Mouse (Mus musculus): ENCODE data around the gene Gbx1. TPM values are rescaled to one million over a fixed set of nuclear protein-coding genes. Genes with fewer than 3 reads are reported as not detected.

Gene Gbx1
- total and polyA plus RNA-seq, 2 experiments from 2014 or later = 4.1 to 6.5 TPM

DNA sequence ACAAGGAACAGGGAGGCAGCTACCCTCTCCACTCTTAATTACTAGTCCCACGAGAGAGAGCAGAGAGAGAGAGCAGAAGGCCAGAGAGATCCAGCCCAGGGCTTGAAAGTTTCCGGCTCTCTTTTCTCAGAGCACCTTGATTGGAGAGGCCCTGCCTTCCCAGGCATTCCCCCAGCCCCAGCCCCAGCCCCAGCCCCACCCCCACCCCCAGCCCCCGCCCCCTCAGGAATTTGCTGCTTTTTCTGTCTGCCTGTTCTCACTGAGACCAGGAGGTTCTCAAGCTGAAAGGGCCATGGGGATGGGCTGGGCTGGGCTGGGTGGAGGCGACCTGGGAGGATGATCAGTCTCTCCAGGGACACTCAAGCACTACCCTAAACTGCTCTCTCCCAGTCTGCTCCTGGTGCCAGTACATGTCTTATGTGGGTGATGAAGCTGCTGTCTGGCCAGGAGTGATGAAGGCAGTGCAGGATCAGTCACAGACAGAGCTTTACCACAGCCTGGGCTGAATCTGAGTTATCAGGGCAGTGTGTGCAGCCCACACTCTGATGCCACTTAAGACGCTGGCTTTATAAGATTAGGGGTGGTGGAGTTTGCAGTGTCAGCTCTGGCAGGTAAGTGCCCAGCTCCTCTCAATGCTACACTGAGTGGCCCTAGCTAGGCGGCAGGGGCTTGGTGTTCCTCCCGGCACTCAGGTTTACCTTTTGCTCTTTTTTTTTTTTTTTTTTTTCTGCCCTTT lies 54.0 kb downstream of the Gbx1 start:
- Histone ChIP-seq H3K27me3 (ENCODE audit: insufficient read depth, low read length) (no peaks in the 10 kb centered on the region), H3K27ac (no peak overlapping the region), H3K9me3 (ENCODE audit: low read length) (no peaks in the 10 kb centered on the region), H3K4me3 (ENCODE audit: low read length) (no peak overlapping the region), H3K4me2 (ENCODE audit: low read depth, low read length) (no peak overlapping the region), H3K4me1 (ENCODE audit: insufficient read depth, low read length) (peaks cover 15% of the 10 kb centered on the region), H3K9ac (replicated peaks; ENCODE audit: low read length) (no peak overlapping the region), H3K36me3 (ENCODE audit: insufficient read depth, low read length) (peaks cover 12% of the 10 kb centered on the region)
- no peak for ATAC-seq
- WGBS = 59% methylated on average over 6 of the region's 7 CpGs
- no peak for DNase-seq (ENCODE audit: low spot score)
- no peak for TF ChIP-seq CTCF (IDR thresholded peaks at IDR 0.05; ENCODE audit: low read depth)

GRCm38 (mm10) chr5:24470600-24470999 lies 56.4 kb downstream of the Gbx1 start:
- peak; percentile 92 for DNase-seq (ENCODE audit: low spot score)
- WGBS = 8% methylated on average over 5 of the region's 5 CpGs
- no peak overlapping the region for H3K4me2 ChIP-seq (ENCODE audit: low read depth, low read length)
- TF ChIP-seq CTCF (IDR thresholded peaks at IDR 0.05; ENCODE audit: low read depth) = peak; percentile 97
- H3K9me3 ChIP-seq (ENCODE audit: low read length) = no peaks in the 10 kb centered on the region
- H3K4me3 ChIP-seq (ENCODE audit: low read length) = no peak overlapping the region
- H3K36me3 ChIP-seq (ENCODE audit: insufficient read depth, low read length) = no peaks in the 10 kb centered on the region
- peak; percentile 77 for ATAC-seq
- H3K27me3 ChIP-seq (ENCODE audit: insufficient read depth, low read length) = no peaks in the 10 kb centered on the region
- peaks cover 15% of the 10 kb centered on the region for H3K4me1 ChIP-seq (ENCODE audit: insufficient read depth, low read length)
- H3K9ac ChIP-seq (replicated peaks; ENCODE audit: low read length) = no peak overlapping the region
- no peak overlapping the region for H3K27ac ChIP-seq

DNA sequence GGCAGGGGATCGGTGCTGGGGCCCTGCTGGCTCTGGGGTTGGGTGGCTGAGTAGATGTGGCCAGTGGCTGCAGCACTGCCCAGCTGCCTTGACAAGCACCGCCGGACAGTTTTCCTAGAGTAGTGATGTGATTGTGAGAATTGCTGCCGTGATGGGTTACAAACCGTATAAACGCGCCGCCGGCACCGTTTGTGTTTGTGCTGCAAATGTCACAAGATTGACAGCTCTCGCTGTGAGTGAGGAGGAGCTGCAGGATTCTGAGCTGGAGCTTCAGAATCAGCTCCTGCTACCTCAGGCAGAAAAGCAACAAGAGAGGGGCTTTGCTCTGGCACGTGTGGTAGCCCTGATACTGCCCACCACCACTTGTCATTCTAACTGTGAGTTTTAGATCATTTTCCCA lies 60.2 kb downstream of the Gbx1 start:
- H3K4me2 ChIP-seq (ENCODE audit: low read depth, low read length) = no peak overlapping the region
- no peak overlapping the region for H3K9ac ChIP-seq (replicated peaks; ENCODE audit: low read length)
- H3K27me3 ChIP-seq (ENCODE audit: insufficient read depth, low read length) = no peaks in the 10 kb centered on the region
- TF ChIP-seq CTCF (IDR thresholded peaks at IDR 0.05; ENCODE audit: low read depth) = no peak
- 0 out of 2 replicates have a peak, but pooled peaks have one; percentile 4 for ATAC-seq
- no peaks in the 10 kb centered on the region for H3K9me3 ChIP-seq (ENCODE audit: low read length)
- no peaks in the 10 kb centered on the region for H3K36me3 ChIP-seq (ENCODE audit: insufficient read depth, low read length)
- no peak overlapping the region for H3K27ac ChIP-seq
- H3K4me1 ChIP-seq (ENCODE audit: insufficient read depth, low read length) = peaks cover 6% of the 10 kb centered on the region; the same call in 1 of the 2 replicates
- no peak overlapping the region for H3K4me3 ChIP-seq (ENCODE audit: low read length)
- WGBS = 25% methylated on average over 12 of the region's 12 CpGs
- DNase-seq (ENCODE audit: low spot score) = no peak

- Histone ChIP-seq H3K4me2 (ENCODE audit: low read depth, low read length) (peak overlapping the region; percentile 98), H3K9ac (replicated peaks; ENCODE audit: low read length) (no peak overlapping the region), H3K36me3 (ENCODE audit: insufficient read depth, low read length) (no peaks in the 10 kb centered on the region), H3K27ac (0 out of 2 replicates have a peak overlapping the region, but pooled peaks have one; percentile 32), H3K4me1 (ENCODE audit: insufficient read depth, low read length) (peaks cover 38% of the 10 kb centered on the region), H3K4me3 (ENCODE audit: low read length) (no peak overlapping the region), H3K27me3 (ENCODE audit: insufficient read depth, low read length) (no peaks in the 10 kb centered on the region), H3K9me3 (ENCODE audit: low read length) (no peaks in the 10 kb centered on the region)
- no peak for DNase-seq (ENCODE audit: low spot score)
- WGBS = 53% methylated on average over 7 of the region's 7 CpGs
- no peak for ATAC-seq
- TF ChIP-seq CTCF (IDR thresholded peaks at IDR 0.05; ENCODE audit: low read depth) = no peak
Observed at GRCm38 (mm10) chr5:24455613-24456012, 71.4 kb downstream of the Gbx1 start.

GRCm38 (mm10) chr5:24455076-24455475 lies 71.9 kb downstream of the Gbx1 start:
- Histone ChIP-seq H3K27me3 (ENCODE audit: insufficient read depth, low read length) (no peaks in the 10 kb centered on the region), H3K9ac (replicated peaks; ENCODE audit: low read length) (no peak overlapping the region), H3K27ac (no peak overlapping the region), H3K9me3 (ENCODE audit: low read length) (no peaks in the 10 kb centered on the region), H3K4me3 (ENCODE audit: low read length) (no peak overlapping the region), H3K4me2 (ENCODE audit: low read depth, low read length) (peak overlapping the region; percentile 98), H3K36me3 (ENCODE audit: insufficient read depth, low read length) (no peaks in the 10 kb centered on the region), H3K4me1 (ENCODE audit: insufficient read depth, low read length) (peaks cover 38% of the 10 kb centered on the region)
- WGBS = 60% methylated on average over 3 of the region's 3 CpGs
- DNase-seq (ENCODE audit: low spot score) = no peak
- ATAC-seq = no peak
- no peak for TF ChIP-seq CTCF (IDR thresholded peaks at IDR 0.05; ENCODE audit: low read depth)

- Histone ChIP-seq H3K9ac (replicated peaks; ENCODE audit: low read length) (peak overlapping the region; percentile 92; the same call in 1 of the 2 replicates), H3K4me3 (ENCODE audit: low read length) (peak overlapping the region; percentile 87), H3K4me2 (ENCODE audit: low read depth, low read length) (peak overlapping the region; percentile 98), H3K27me3 (ENCODE audit: insufficient read depth, low read length) (no peaks in the 10 kb centered on the region), H3K36me3 (ENCODE audit: insufficient read depth, low read length) (no peaks in the 10 kb centered on the region), H3K27ac (peak overlapping the region; percentile 90), H3K4me1 (ENCODE audit: insufficient read depth, low read length) (peaks cover 38% of the 10 kb centered on the region), H3K9me3 (ENCODE audit: low read length) (no peaks in the 10 kb centered on the region)
- DNase-seq (ENCODE audit: low spot score) = no peak
- 5% methylated on average over 2 of the region's 2 CpGs for WGBS
- no peak for ATAC-seq
- no peak for TF ChIP-seq CTCF (IDR thresholded peaks at IDR 0.05; ENCODE audit: low read depth)
Observed at GRCm38 (mm10) chr5:24453985-24454303, 73.1 kb downstream of the Gbx1 start.

DNA sequence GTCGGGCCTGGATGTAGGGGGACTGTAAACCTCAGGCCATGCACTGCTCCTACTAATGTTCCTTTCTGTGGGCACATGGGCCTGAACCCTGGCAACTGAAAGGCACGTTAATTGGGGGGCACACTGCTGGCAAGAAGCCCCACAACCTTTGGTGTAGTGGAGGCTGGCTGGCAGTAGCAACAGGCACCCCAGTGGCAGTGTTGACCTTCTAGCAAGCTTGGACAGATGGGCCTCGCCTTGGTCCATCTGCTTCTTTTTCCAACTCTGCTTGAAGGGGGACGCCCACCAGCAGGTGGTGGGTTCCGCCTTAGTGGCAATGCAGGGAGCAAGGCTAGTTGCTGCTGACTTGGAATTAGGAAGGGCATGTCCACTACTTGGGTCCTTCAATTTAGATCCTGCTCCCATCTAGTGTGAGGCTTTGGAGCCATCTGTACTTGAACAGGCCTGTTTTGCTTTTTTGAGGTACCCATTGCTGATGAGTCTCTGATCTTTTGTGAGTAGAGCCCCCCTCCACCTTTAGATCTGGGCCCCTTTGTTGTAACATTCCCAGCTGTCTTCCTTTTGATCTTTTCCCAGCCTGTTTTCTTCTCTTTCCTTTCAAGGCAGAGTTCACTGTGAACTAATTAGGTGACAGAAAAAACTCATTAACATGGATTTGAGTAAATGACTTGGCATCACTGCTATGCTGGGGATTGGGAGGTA lies 73.6 kb downstream of the Gbx1 start:
- Histone ChIP-seq H3K4me2 (ENCODE audit: low read depth, low read length) (peak overlapping the region; percentile 98), H3K4me1 (ENCODE audit: insufficient read depth, low read length) (peaks cover 38% of the 10 kb centered on the region), H3K4me3 (ENCODE audit: low read length) (peak overlapping the region; percentile 87), H3K36me3 (ENCODE audit: insufficient read depth, low read length) (no peaks in the 10 kb centered on the region), H3K9ac (replicated peaks; ENCODE audit: low read length) (peak overlapping the region; percentile 92), H3K27me3 (ENCODE audit: insufficient read depth, low read length) (no peaks in the 10 kb centered on the region), H3K27ac (peak overlapping the region; percentile 90), H3K9me3 (ENCODE audit: low read length) (no peaks in the 10 kb centered on the region)
- 5% methylated on average over 5 of the region's 5 CpGs for WGBS
- DNase-seq (ENCODE audit: low spot score) (peak; percentile 70), ATAC-seq (no peak)
- 0 out of 2 replicates have a peak, but pooled peaks have one; percentile 11 for TF ChIP-seq CTCF (IDR thresholded peaks at IDR 0.05; ENCODE audit: low read depth)

Other genes starting within 250 kb of the Gbx1 start
- gene Kcnh2, start 175.6 kb downstream of the Gbx1 start, total RNA-seq (2014; rRNA removed) = 55.9 and 70.5 TPM in 2 replicates
- gene Kcnh2, start 175.6 kb downstream of the Gbx1 start, polyA plus RNA-seq (2015; fragmentation: Nextera tagmentation; extraction: Ambion mirVana) = 10.8 and 11.5 TPM in 2 replicates
- 8.7 and 13.3 TPM in 2 replicates for gene Nos3, start 162.4 kb downstream of the Gbx1 start, total RNA-seq (2014; rRNA removed)
- 7.2 and 7.4 TPM in 2 replicates for gene Nos3, start 162.4 kb downstream of the Gbx1 start, polyA plus RNA-seq (2015; fragmentation: Nextera tagmentation; extraction: Ambion mirVana)
- 8.8 and 9.8 TPM in 2 replicates for gene Atg9b, start 135.1 kb downstream of the Gbx1 start, total RNA-seq (2014; rRNA removed)
- gene Atg9b, start 135.1 kb downstream of the Gbx1 start, polyA plus RNA-seq (2015; fragmentation: Nextera tagmentation; extraction: Ambion mirVana) = 5.1 and 6.1 TPM in 2 replicates
- gene Abcb8, start 133.5 kb downstream of the Gbx1 start, total RNA-seq (2014; rRNA removed) = 63.2 and 90.6 TPM in 2 replicates
- 41.9 and 43.5 TPM in 2 replicates for gene Abcb8, start 133.5 kb downstream of the Gbx1 start, polyA plus RNA-seq (2015; fragmentation: Nextera tagmentation; extraction: Ambion mirVana)
- 0.37 and 1.9 TPM in 2 replicates for gene Asic3, start 113.8 kb downstream of the Gbx1 start, total RNA-seq (2014; rRNA removed)
- gene Asic3, start 113.8 kb downstream of the Gbx1 start, polyA plus RNA-seq (2015; fragmentation: Nextera tagmentation; extraction: Ambion mirVana) = 0.58 and 1.3 TPM in 2 replicates
- gene Cdk5, start 103.7 kb downstream of the Gbx1 start, total RNA-seq (2014; rRNA removed) = 81.0 and 87.7 TPM in 2 replicates
- gene Cdk5, start 103.7 kb downstream of the Gbx1 start, polyA plus RNA-seq (2015; fragmentation: Nextera tagmentation; extraction: Ambion mirVana) = 151 and 158 TPM in 2 replicates
- gene Slc4a2, start 103.4 kb downstream of the Gbx1 start, total RNA-seq (2014; rRNA removed) = 41.5 and 44.4 TPM in 2 replicates
- gene Slc4a2, start 103.4 kb downstream of the Gbx1 start, polyA plus RNA-seq (2015; fragmentation: Nextera tagmentation; extraction: Ambion mirVana) = 17.1 and 17.8 TPM in 2 replicates
- 200 and 203 TPM in 2 replicates for gene Fastk, start 81.9 kb downstream of the Gbx1 start, total RNA-seq (2014; rRNA removed)
- 99.2 and 101 TPM in 2 replicates for gene Fastk, start 81.9 kb downstream of the Gbx1 start, polyA plus RNA-seq (2015; fragmentation: Nextera tagmentation; extraction: Ambion mirVana)
- 74.6 and 78.4 TPM in 2 replicates for gene Tmub1, start 79.3 kb downstream of the Gbx1 start, total RNA-seq (2014; rRNA removed)
- 50.0 and 51.2 TPM in 2 replicates for gene Tmub1, start 79.3 kb downstream of the Gbx1 start, polyA plus RNA-seq (2015; fragmentation: Nextera tagmentation; extraction: Ambion mirVana)
- 277 and 287 TPM in 2 replicates for gene Agap3, start 75.0 kb downstream of the Gbx1 start, total RNA-seq (2014; rRNA removed)
- 112 and 121 TPM in 2 replicates for gene Agap3, start 75.0 kb downstream of the Gbx1 start, polyA plus RNA-seq (2015; fragmentation: Nextera tagmentation; extraction: Ambion mirVana)
- gene Asb10, start 13.8 kb upstream of the Gbx1 start, total RNA-seq (2014; rRNA removed) = 0.10 TPM in 1 of 2 replicates, not detected in the other
- gene Asb10, start 13.8 kb upstream of the Gbx1 start, polyA plus RNA-seq (2015; fragmentation: Nextera tagmentation; extraction: Ambion mirVana) = 0.16 and 0.21 TPM in 2 replicates
- gene 4931409K22Rik, start 29.6 kb upstream of the Gbx1 start, total RNA-seq (2014; rRNA removed) = not detected in 2 replicates
- 0.09 and 0.16 TPM in 2 replicates for gene 4931409K22Rik, start 29.6 kb upstream of the Gbx1 start, polyA plus RNA-seq (2015; fragmentation: Nextera tagmentation; extraction: Ambion mirVana)
- 60.6 and 65.6 TPM in 2 replicates for gene Abcf2, start 50.3 kb upstream of the Gbx1 start, total RNA-seq (2014; rRNA removed)
- 65.4 and 66.5 TPM in 2 replicates for gene Abcf2, start 50.3 kb upstream of the Gbx1 start, polyA plus RNA-seq (2015; fragmentation: Nextera tagmentation; extraction: Ambion mirVana)
- 38.3 and 46.2 TPM in 2 replicates for gene Chpf2, start 59.5 kb upstream of the Gbx1 start, total RNA-seq (2014; rRNA removed)
- gene Chpf2, start 59.5 kb upstream of the Gbx1 start, polyA plus RNA-seq (2015; fragmentation: Nextera tagmentation; extraction: Ambion mirVana) = 25.0 and 26.9 TPM in 2 replicates
- gene Smarcd3, start 97.2 kb upstream of the Gbx1 start, total RNA-seq (2014; rRNA removed) = 246 and 262 TPM in 2 replicates
- 114 and 128 TPM in 2 replicates for gene Smarcd3, start 97.2 kb upstream of the Gbx1 start, polyA plus RNA-seq (2015; fragmentation: Nextera tagmentation; extraction: Ambion mirVana)
- 33.8 and 37.1 TPM in 2 replicates for gene Nub1, start 158.3 kb upstream of the Gbx1 start, total RNA-seq (2014; rRNA removed)
- gene Nub1, start 158.3 kb upstream of the Gbx1 start, polyA plus RNA-seq (2015; fragmentation: Nextera tagmentation; extraction: Ambion mirVana) = 40.5 and 42.5 TPM in 2 replicates
- 15.4 and 16.0 TPM in 2 replicates for gene Wdr86, start 203.5 kb upstream of the Gbx1 start, total RNA-seq (2014; rRNA removed)
- gene Wdr86, start 203.5 kb upstream of the Gbx1 start, polyA plus RNA-seq (2015; fragmentation: Nextera tagmentation; extraction: Ambion mirVana) = 7.8 and 8.0 TPM in 2 replicates
- gene Crygn, start 230.8 kb upstream of the Gbx1 start, total RNA-seq (2014; rRNA removed) = not detected in 2 replicates
- 4.7 and 5.4 TPM in 2 replicates for gene Crygn, start 230.8 kb upstream of the Gbx1 start, polyA plus RNA-seq (2015; fragmentation: Nextera tagmentation; extraction: Ambion mirVana)